Mouse (Mus musculus) gonadal fat pad, adult 2 months (tissue): Measurements from ENCODE around the gene Pmel. TPM values are rescaled to one million over a fixed set of nuclear protein-coding genes. Genes with fewer than 3 reads are reported as not detected.

Experiments used
- DNase-seq: peaks from one replicate; pipeline ENCODE4 v3.0.0-alpha.2; 2012; ENCODE audit warnings: low read depth
- polyA plus RNA-seq: library from polyadenylated mRNA; depleted of rRNA; stranded (reverse); fragments of >200 nt; gene quantifications from 2 replicates; pipeline ENCODE4 v1.2.3, GENCODE M21; 2012; rRNA removed

The Pmel gene
- 48.9 and 54.5 TPM in 2 replicates for polyA plus RNA-seq

- no peak for DNase-seq
Measured at GRCm38 (mm10) chr10:128703895-128704294, at the start of gene Pmel. Gene Pmel, plus strand, starts transcription at chr10:128704195.

- DNase-seq: no peak
Measured at GRCm38 (mm10) chr10:128655254-128655653, 48.7 kb upstream of the Pmel start.

GRCm38 (mm10) chr10:128656731-128657130 is 47.3 kb upstream of the Pmel start:
- DNase-seq: no peak

GRCm38 (mm10) chr10:128657844-128658243 is 46.2 kb upstream of the Pmel start:
- DNase-seq: no peak

GRCm38 (mm10) chr10:128659490-128659889 is 44.5 kb upstream of the Pmel start:
- no peak for DNase-seq

- DNase-seq: no peak
Measured at GRCm38 (mm10) chr10:128662465-128662864, 41.5 kb upstream of the Pmel start.

GRCm38 (mm10) chr10:128663441-128664220 is 40.4 kb upstream of the Pmel start:
- DNase-seq: no peak

GRCm38 (mm10) chr10:128664808-128665207 is 39.2 kb upstream of the Pmel start:
- no peak for DNase-seq

- DNase-seq: no peak
Measured at GRCm38 (mm10) chr10:128665307-128665706, 38.7 kb upstream of the Pmel start.

GRCm38 (mm10) chr10:128665806-128666205 is 38.2 kb upstream of the Pmel start:
- DNase-seq: no peak

GRCm38 (mm10) chr10:128668790-128669672 is 35.0 kb upstream of the Pmel start:
- no peak for DNase-seq

- no peak for DNase-seq
Measured at GRCm38 (mm10) chr10:128671148-128671547, 32.8 kb upstream of the Pmel start.

- no peak for DNase-seq
Measured at GRCm38 (mm10) chr10:128673763-128674468, 30.1 kb upstream of the Pmel start, which contains the start of gene Suox. Gene Suox, minus strand, starts transcription at chr10:128674073.

GRCm38 (mm10) chr10:128674469-128675008 is 29.5 kb upstream of the Pmel start:
- no peak for DNase-seq

GRCm38 (mm10) chr10:128695411-128695991 is 8.5 kb upstream of the Pmel start:
- no peak for DNase-seq

- DNase-seq: peak; percentile 99
Measured at GRCm38 (mm10) chr10:128695992-128696807, 7.8 kb upstream of the Pmel start, which contains the start of gene Rab5b. Gene Rab5b, minus strand, starts transcription at chr10:128696264.

- no peak for DNase-seq
Measured at GRCm38 (mm10) chr10:128697072-128697725, 6.8 kb upstream of the Pmel start.

- DNase-seq: no peak
Measured at GRCm38 (mm10) chr10:128699006-128699405, 5.0 kb upstream of the Pmel start.

GRCm38 (mm10) chr10:128699611-128700010 is 4.4 kb upstream of the Pmel start:
- no peak for DNase-seq

- no peak for DNase-seq
Measured at GRCm38 (mm10) chr10:128700712-128701111, 3.3 kb upstream of the Pmel start.
